Mouse (Mus musculus): Measurements from ENCODE around the gene 1700011L22Rik.

1700011L22Rik gene

DNA sequence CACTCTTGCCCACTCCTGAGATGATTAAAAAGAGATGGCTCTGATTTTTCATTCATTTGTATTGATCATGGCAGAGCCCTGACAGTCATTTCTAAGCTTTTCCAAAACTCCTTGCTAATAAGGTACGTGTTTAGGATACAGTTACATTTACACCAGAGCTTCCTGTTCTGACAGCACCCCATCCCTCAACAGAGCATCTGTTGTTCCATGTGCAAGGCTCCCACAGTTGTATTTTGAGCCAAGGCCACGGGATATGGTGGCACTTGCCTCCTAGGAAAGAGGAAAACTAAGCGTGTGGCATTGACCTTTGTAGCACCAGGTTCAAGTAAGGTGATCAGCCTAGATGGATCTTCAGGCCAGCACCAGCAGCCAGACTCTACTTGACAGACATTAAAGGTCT lies 83.1 kb downstream of the 1700011L22Rik start:
- no peak for DNase-seq (ENCODE audit: low spot score in 2 of 2)

DNA sequence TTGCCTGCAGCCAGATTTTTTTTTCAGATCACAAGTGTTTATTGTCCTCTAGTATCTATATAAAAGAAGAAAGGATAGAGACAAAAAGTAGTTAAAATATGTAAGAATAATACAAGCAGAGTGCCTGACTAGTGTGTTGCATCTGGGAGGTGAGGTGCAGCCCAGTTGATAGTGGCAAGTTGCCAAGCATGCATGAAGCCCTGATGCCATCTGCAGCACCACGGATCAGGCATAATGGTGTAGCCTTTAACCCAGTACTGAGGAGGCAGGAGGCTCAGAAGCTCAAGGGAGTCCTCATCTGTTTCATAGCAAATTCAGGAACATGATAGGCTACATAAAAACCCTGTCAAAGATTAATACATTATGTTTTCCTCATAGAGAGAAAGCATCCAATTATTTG lies 84.0 kb downstream of the 1700011L22Rik start:
- DNase-seq (ENCODE audit: low spot score in 2 of 2) = no peak

DNA sequence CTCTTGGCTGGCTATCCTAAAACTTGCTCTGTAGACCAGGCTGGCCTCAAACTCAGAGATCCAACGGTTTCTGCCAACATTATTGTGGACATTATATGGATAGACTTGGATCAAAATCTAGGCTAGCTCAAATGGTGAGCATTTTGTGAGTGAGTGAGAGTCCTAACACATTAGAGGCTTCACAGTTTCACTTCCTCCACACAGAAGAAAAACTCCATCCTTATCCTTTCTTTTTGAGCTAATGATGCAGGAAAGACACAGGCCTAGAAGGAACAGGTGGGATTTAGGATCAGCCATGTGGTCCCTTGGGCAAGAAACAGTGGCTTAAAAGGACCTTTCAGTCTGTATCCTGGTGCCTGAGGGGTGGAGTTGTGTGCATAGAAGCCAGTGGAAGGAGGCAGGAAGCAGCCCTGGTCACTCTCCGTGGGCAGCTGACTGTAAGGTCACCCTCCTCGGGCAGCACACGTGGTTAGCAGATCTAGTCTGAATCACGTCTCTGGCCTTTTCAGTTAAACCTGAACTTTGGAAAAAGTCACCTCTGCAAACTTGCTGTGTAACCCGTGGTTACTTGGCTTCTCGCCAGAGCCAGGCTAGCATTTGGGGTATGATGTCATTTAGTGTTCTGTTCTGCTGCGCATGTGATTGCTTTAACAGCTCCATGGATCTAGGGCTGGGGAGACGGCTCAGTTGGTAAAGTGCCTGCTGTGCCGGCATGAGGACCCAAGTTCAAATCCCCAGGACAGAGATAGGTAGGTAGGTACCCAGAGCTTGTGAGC lies 85.6 kb downstream of the 1700011L22Rik start:
- DNase-seq (ENCODE audit: low spot score in 2 of 2) = peak in 1 of 2 experiments; percentile 25

DNA sequence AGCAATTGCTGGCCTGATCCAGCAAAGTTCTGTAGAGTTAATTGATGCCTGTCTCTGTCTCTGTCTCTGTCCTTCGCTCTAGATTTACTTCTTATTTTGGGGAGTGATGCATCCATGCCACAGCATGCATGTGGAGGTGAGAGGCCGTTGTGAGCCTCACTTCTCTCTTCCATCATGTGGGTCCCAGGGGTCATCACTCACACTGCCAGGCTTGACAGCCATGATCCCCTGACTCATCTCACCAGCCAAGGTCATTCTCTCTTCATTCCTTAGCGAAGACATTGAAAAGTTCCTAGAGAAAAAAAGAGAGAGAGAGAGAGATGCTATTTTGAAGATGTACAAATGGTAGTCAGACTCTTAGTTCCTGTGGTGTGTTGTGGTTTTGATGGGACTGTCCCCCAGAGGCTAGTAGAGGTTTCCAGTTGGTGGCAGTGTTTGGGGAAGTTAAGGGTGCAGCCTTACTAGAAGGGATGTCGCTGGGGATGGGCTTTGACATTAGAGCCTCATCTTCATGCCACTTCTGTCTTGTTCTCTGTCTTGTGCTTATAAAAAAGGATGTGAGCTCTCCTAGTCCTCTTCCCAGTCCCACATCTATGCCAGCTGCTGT lies 87.1 kb downstream of the 1700011L22Rik start:
- DNase-seq (ENCODE audit: low spot score in 2 of 2) = no peak
